12 mouse cellular contexts compared by ENCODE assay signal in genomic region chr4:134764333-134764732, GRCm38 (mm10). TPM values are rescaled to one million over a fixed set of nuclear protein-coding genes. Genes with fewer than 3 reads are reported as not detected.
A peak's percentile ranks its signal among the peaks of the same experiment; 100 is the strongest.
DNase-seq lines count a peak whose midpoint lies in the region; ATAC-seq and TF ChIP-seq lines count a peak whose summit lies in the region.
"Had no signal": no experiment of that assay in that cellular context is flagged by ENCODE, and none has a peak within 500 bp of the region (broad histone marks: within the 10 kb centered on the region; RNA-seq: fewer than 3 reads in every experiment).

No protein-coding gene starts in this region.

- WGBS in heart, embryonic 15.5 days = 26% methylated on average over 3 of the region's 3 CpGs
- 2% methylated on average over 3 of the region's 3 CpGs for WGBS in bone marrow, adult 2 months
- WGBS in cerebellum, adult 2 months = 60% methylated on average over 3 of the region's 3 CpGs

- H3K9ac ChIP-seq in heart, embryonic 15.5 days = no peak overlapping the region
- H3K9ac ChIP-seq: forebrain, embryonic 13.5 days had no signal

- no peak for DNase-seq in heart, postnatal 25 days (ENCODE audit: low spot score)
- no peak for DNase-seq in cerebellum, adult 2 months
- DNase-seq in cerebellum, postnatal 36 days = no peak
- DNase-seq: adrenal gland, adult 2 months; cerebellum, adult 18-20 months; kidney, adult 9 months; thymus, adult 2 months had no signal

- peak overlapping the region; percentile 42; the same call in 1 of the 2 replicates for H3K27ac ChIP-seq in heart, embryonic 15.5 days
- peak overlapping the region; percentile 60 for H3K27ac ChIP-seq in bone marrow, adult 2 months (ENCODE audit: control insufficient read depth, insufficient read depth, low read depth, low read length, poor library complexity)
- H3K27ac ChIP-seq in cerebellum, adult 2 months (ENCODE audit: insufficient read depth, low read length) = no peak overlapping the region
- H3K27ac ChIP-seq: forebrain, embryonic 13.5 days had no signal

- TF ChIP-seq CTCF in bone marrow, adult 2 months (IDR thresholded peaks at IDR 0.05; ENCODE audit: control insufficient read depth, insufficient read depth, low read length) = no peak
- TF ChIP-seq CTCF in cerebellum, adult 2 months (IDR thresholded peaks at IDR 0.05; ENCODE audit: borderline replicate concordance, insufficient read depth, low read depth, low read length) = no peak

- H3K27me3 ChIP-seq in heart, embryonic 15.5 days = no peaks in the 10 kb centered on the region
- H3K27me3 ChIP-seq in cerebellum, adult 2 months (ENCODE audit: control insufficient read depth, insufficient read depth, low read length) = no peaks in the 10 kb centered on the region

- peaks cover 79% of the 10 kb centered on the region for H3K4me1 ChIP-seq in heart, embryonic 15.5 days (replicated peaks)
- peaks cover 41% of the 10 kb centered on the region for H3K4me1 ChIP-seq in bone marrow, adult 2 months (ENCODE audit: control insufficient read depth, insufficient read depth, low read length)
- H3K4me1 ChIP-seq in cerebellum, adult 2 months (ENCODE audit: control insufficient read depth, insufficient read depth, low read length) = peaks cover 31% of the 10 kb centered on the region

- intact Hi-C loops in heart, postnatal 25 days (cut with DNase I) = no loop called here

- no peaks in the 10 kb centered on the region for H3K36me3 ChIP-seq in heart, embryonic 15.5 days

- no peak overlapping the region for H3K4me3 ChIP-seq in heart, embryonic 15.5 days
- H3K4me3 ChIP-seq in bone marrow, adult 2 months (replicated peaks; ENCODE audit: control insufficient read depth, low read depth, low read length) = no peak overlapping the region
- no peak overlapping the region for H3K4me3 ChIP-seq in cerebellum, adult 2 months (replicated peaks; ENCODE audit: insufficient read depth, low read depth, low read length)
- H3K4me3 ChIP-seq: forebrain, embryonic 13.5 days had no signal

- H3K4me2 ChIP-seq in heart, embryonic 15.5 days = no peak overlapping the region
- H3K4me2 ChIP-seq: forebrain, embryonic 13.5 days had no signal

- no peak for ATAC-seq in heart, embryonic 15.5 days (replicated peaks; ENCODE audit: insufficient number of reproducible peaks, insufficient read depth, low FRiP score, low read depth)
- ATAC-seq in granulocyte monocyte progenitor cell, adult 5-6 weeks (replicated peaks; ENCODE audit: poor library complexity, severe bottlenecking) = peak; percentile 6; the same call in 1 of the 2 replicates
- ATAC-seq in megakaryocyte progenitor cell, adult 5-6 weeks (replicated peaks; ENCODE audit: poor library complexity) = peak; percentile 9
- ATAC-seq: forebrain, embryonic 13.5 days had no signal

- TF ChIP-seq POLR2A in bone marrow, adult 2 months (IDR thresholded peaks at IDR 0.05; ENCODE audit: borderline replicate concordance, control insufficient read depth, low read depth, low read length) = no peak
- TF ChIP-seq POLR2A in cerebellum, adult 2 months (IDR thresholded peaks at IDR 0.05; ENCODE audit: borderline replicate concordance, insufficient read depth, low read length) = no peak

- H3K9me3 ChIP-seq in heart, embryonic 15.5 days (replicated peaks) = no peaks in the 10 kb centered on the region
- H3K9me3 ChIP-seq: forebrain, embryonic 13.5 days had no signal

RNA-seq across cellular contexts. Expression of gene Ldlrap1, which starts 3.5 kb away (rescaled TPM):
- polyA plus RNA-seq in heart, embryonic 15.5 days (2015; fragmentation: Nextera tagmentation; extraction: Ambion mirVana) = 11.6 and 16.0 TPM in 2 replicates
- total RNA-seq in heart, postnatal 25 days (2021) = 10 to 100 TPM; 14.1 to 15.5 TPM
- 23.1 and 45.9 TPM in 2 replicates for polyA plus RNA-seq in bone marrow, adult 2 months (2011; ENCODE audit: insufficient read depth, insufficient read length, low replicate concordance, missing spikeins)
- total RNA-seq in granulocyte monocyte progenitor cell, adult 5-6 weeks (2014; fragmentation: Nextera tagmentation) = 28.4 and 30.6 TPM in 2 replicates
- 10.1 and 10.2 TPM in 2 replicates for total RNA-seq in granulocyte monocyte progenitor cell, adult 5-6 weeks (2017)
- 13.7 and 26.0 TPM in 2 replicates for total RNA-seq in megakaryocyte progenitor cell, adult 5-6 weeks (2015)
- total RNA-seq in megakaryocyte progenitor cell, adult 5-6 weeks (2017) = 13.3 and 14.7 TPM in 2 replicates
- 16.0 and 18.5 TPM in 2 replicates for polyA plus RNA-seq in cerebellum, adult 2 months (2012; rRNA removed)
